Mouse (Mus musculus) forebrain, postnatal 0 days (tissue): Measurements from ENCODE around the gene Tcp10c. TPM values are rescaled to one million over a fixed set of nuclear protein-coding genes. Genes with fewer than 3 reads are reported as not detected.
"Not testable (repeated sequence)": the region's sequence is repeated elsewhere in the genome, so short reads cannot be mapped to it uniquely, and the experiment has no call there.

Source experiments
- ATAC-seq: fragments of 200-750 bp; cut with Nextera tagmentation; 2 replicates; pipeline ENCODE4 v1.8.0; 2017; ENCODE audit warnings: mild to moderate bottlenecking, moderate library complexity
- DNase-seq: peaks from one replicate; pipeline ENCODE4 v3.0.0-alpha.2; 2015
- H3K27ac ChIP-seq: fragments of 300-500 bp; sonication (generic); 2 replicates; pipeline ENCODE4 v1.5.1; 2014; ENCODE audit warnings: low read depth, mild to moderate bottlenecking, antibody characterized with exemption, low read length, moderate library complexity, mixed read lengths
- H3K27me3 ChIP-seq: fragments of 300-500 bp; sonication (generic); 2 replicates; pipeline ENCODE4 v1.6.1; 2014; ENCODE audit warnings: mild to moderate bottlenecking, low read length, mixed read lengths; ENCODE audit not compliant: insufficient read depth
- H3K36me3 ChIP-seq: fragments of 300-500 bp; sonication (generic); 2 replicates; pipeline ENCODE4 v1.6.1; 2014; ENCODE audit warnings: mild to moderate bottlenecking, moderate library complexity; ENCODE audit not compliant: insufficient read depth
- H3K4me1 ChIP-seq: fragments of 300-500 bp; sonication (generic); 2 replicates; pipeline ENCODE4 v1.6.1; 2014; ENCODE audit warnings: antibody characterized with exemption; ENCODE audit not compliant: insufficient read depth
- H3K4me2 ChIP-seq: fragments of 300-500 bp; sonication (generic); 2 replicates; pipeline ENCODE4 v1.6.1; 2014; ENCODE audit warnings: low read depth, mild to moderate bottlenecking, moderate library complexity
- H3K4me3 ChIP-seq: fragments of 300-500 bp; sonication (generic); 2 replicates; pipeline ENCODE4 v1.5.1; 2014; ENCODE audit warnings: low read depth, low read length, mixed read lengths
- H3K9ac ChIP-seq: fragments of 300-500 bp; sonication (generic); 2 replicates; pipeline ENCODE4 v1.6.1; 2014; ENCODE audit warnings: mild to moderate bottlenecking
- H3K9me3 ChIP-seq: fragments of 300-500 bp; sonication (generic); 2 replicates; pipeline ENCODE4 v1.6.1; 2016; ENCODE audit warnings: low read length
- WGBS: fragments of 180-500 bp; shearing (Covaris S2); extraction: QIAGEN DNeasy Blood & Tissue Kit; methylation state at CpG from one replicate; pipeline ENCODE4 v1.1.7; 2014; 5-methylcytosine and 5-hydroxymethylcytosine counted together
- polyA plus RNA-seq: library from polyadenylated mRNA; unstranded; fragments of >200 nt; fragmentation: Nextera tagmentation; extraction: Ambion mirVana; gene quantifications from 2 replicates; pipeline ENCODE4 v1.2.1, GENCODE M21; 2015
- total RNA-seq: library from RNA; depleted of rRNA; stranded (reverse); fragments of >200 nt; gene quantifications from 2 replicates; pipeline ENCODE4 v1.2.3, GENCODE M21; 2014

The Tcp10c gene
- total and polyA plus RNA-seq, 2 experiments from 2014 or later = not detected

GRCm38 (mm10) chr17:13368658-13369057 lies 14.3 kb downstream of the Tcp10c start:
- not testable (repeated sequence) for H3K4me2 ChIP-seq, DNase-seq
- ATAC-seq = peak; percentile 36; the same call in 1 of the 2 replicates

DNA sequence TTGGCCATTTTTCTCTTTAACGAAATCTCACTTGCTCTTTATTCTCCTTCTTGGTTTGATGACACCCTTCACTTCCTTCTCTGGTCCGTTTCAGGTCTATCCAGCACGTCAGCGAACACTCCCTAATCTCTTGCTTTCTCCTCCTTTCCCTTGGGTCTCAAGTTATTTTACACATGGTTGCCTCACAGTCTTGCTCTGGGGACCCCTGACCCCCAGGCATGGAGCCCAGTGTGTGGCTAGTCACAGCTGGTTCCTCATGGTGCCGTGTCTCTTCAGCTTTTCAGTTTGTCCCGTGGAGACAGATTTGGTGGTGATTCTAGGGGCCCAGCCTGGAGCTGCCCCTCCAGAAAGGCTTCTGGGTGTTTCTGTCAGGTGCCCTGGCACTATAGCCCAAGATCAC lies 16.4 kb downstream of the Tcp10c start:
- WGBS = 79% methylated on average over 3 of the region's 6 CpGs
- H3K4me2 ChIP-seq, H3K9ac ChIP-seq, H3K27ac ChIP-seq, H3K27me3 ChIP-seq, DNase-seq, ATAC-seq, H3K9me3 ChIP-seq, H3K4me1 ChIP-seq, H3K36me3 ChIP-seq, H3K4me3 ChIP-seq: not testable (repeated sequence)

More at GRCm38 (mm10) chr17:13368658-13369057, 14.3 kb downstream of the Tcp10c start:
- not testable (repeated sequence) for H3K9ac ChIP-seq, H3K9me3 ChIP-seq, H3K4me3 ChIP-seq, H3K4me1 ChIP-seq, H3K27me3 ChIP-seq, H3K27ac ChIP-seq, H3K36me3 ChIP-seq
- 89% methylated on average over 7 of the region's 7 CpGs for WGBS

DNA sequence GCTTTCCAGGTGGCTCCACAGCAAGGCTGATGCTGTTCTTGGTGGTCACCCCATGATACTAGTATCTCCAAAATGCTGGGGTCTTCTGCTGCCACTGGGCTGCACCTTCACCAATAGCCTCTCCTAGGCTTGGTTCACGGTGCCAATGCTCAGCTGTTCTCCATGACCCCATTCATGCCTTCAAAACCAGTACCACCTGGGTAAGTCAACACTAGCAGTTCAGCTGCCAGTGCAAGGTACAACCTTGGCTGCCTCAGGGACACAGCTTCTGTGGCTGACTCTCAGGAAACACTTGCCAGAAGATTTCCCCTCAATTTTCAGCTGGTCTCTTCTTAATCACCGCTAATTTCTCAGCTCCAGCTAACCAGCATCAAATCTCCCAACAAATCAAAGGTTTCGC lies 24.0 kb downstream of the Tcp10c start:
- WGBS = 91% methylated on average over 3 of the region's 3 CpGs
- not testable (repeated sequence) for H3K9me3 ChIP-seq, ATAC-seq, H3K27me3 ChIP-seq, H3K4me1 ChIP-seq, H3K36me3 ChIP-seq, H3K27ac ChIP-seq, H3K4me2 ChIP-seq, H3K9ac ChIP-seq, H3K4me3 ChIP-seq, DNase-seq

GRCm38 (mm10) chr17:13379951-13380615 lies 25.7 kb downstream of the Tcp10c start:
- peak; percentile 33; the same call in 1 of the 2 replicates for ATAC-seq
- H3K9ac ChIP-seq, H3K27me3 ChIP-seq, H3K4me2 ChIP-seq, H3K4me1 ChIP-seq, H3K9me3 ChIP-seq, DNase-seq, H3K4me3 ChIP-seq, H3K36me3 ChIP-seq, H3K27ac ChIP-seq: not testable (repeated sequence)
- 72% methylated on average over 4 of the region's 7 CpGs for WGBS

- WGBS = 96% methylated on average over 2 of the region's 2 CpGs
- not testable (repeated sequence) for H3K4me1 ChIP-seq, H3K27me3 ChIP-seq, H3K36me3 ChIP-seq, H3K4me2 ChIP-seq, DNase-seq, H3K27ac ChIP-seq, H3K4me3 ChIP-seq, H3K9ac ChIP-seq, H3K9me3 ChIP-seq, ATAC-seq
Measured at GRCm38 (mm10) chr17:13381286-13381685, 26.9 kb downstream of the Tcp10c start.

DNA sequence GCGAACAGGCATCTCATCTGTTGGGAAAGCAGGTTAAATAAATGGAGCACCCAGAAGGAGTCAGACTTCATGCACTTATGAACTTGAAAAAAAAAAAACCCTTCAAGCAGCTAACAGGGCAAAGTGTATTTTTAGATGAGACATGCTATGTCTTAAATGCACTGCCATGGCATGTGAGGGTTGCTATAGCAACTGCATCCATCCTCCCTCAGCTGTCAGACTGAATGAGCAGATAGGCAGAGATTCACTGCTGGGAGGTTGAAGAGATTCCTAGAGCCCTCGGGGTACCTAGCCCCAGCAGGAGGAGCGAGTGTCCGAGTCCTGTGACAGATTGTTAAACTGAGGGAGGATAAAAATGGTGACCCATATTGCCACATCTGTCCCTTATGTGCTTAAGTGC lies 36.6 kb downstream of the Tcp10c start:
- not testable (repeated sequence) for H3K9ac ChIP-seq, H3K9me3 ChIP-seq, H3K4me2 ChIP-seq, H3K4me3 ChIP-seq, DNase-seq, H3K4me1 ChIP-seq, H3K36me3 ChIP-seq, H3K27me3 ChIP-seq, H3K27ac ChIP-seq
- WGBS = no CpG with 5 or more reads among the region's 4 CpGs
- peak; percentile 94 for ATAC-seq

DNA sequence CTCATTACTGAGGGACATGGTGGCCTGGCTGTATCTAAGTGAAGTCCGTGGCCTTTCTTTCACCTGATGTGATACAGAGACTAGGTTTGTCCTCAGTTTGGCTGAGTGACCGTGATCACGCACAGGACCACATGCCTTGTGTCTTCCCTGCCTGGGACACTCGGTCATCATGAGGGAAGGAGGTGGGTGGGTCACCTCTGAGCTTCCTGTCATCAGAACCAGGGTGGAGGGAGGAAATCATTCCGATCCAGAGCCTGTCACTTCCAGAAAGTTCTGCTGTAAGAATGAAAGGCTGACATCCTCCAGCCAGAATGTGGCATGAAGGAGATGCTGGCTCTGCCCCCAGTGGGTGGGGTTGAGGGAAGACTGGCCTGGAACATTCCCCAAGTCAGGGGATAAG lies 45.6 kb downstream of the Tcp10c start:
- DNase-seq, H3K4me2 ChIP-seq, H3K4me1 ChIP-seq, H3K4me3 ChIP-seq, H3K9me3 ChIP-seq, H3K9ac ChIP-seq, H3K36me3 ChIP-seq, H3K27ac ChIP-seq, H3K27me3 ChIP-seq, ATAC-seq: not testable (repeated sequence)
- 90% methylated on average over 4 of the region's 5 CpGs for WGBS

- not testable (repeated sequence) for H3K27me3 ChIP-seq, H3K9ac ChIP-seq, H3K4me2 ChIP-seq, DNase-seq, H3K36me3 ChIP-seq, H3K27ac ChIP-seq, ATAC-seq, H3K4me3 ChIP-seq, H3K9me3 ChIP-seq, H3K4me1 ChIP-seq
Measured at GRCm38 (mm10) chr17:13402118-13402517, 47.7 kb downstream of the Tcp10c start.

- DNase-seq, H3K27ac ChIP-seq, H3K4me2 ChIP-seq, H3K27me3 ChIP-seq, H3K4me1 ChIP-seq, ATAC-seq, H3K4me3 ChIP-seq, H3K9me3 ChIP-seq, H3K9ac ChIP-seq, H3K36me3 ChIP-seq: not testable (repeated sequence)
- WGBS = 76% methylated on average over 5 of the region's 5 CpGs
Measured at GRCm38 (mm10) chr17:13403527-13404131, 49.3 kb downstream of the Tcp10c start.

- not testable (repeated sequence) for H3K36me3 ChIP-seq
Measured at GRCm38 (mm10) chr17:13406023-13406422, 51.7 kb downstream of the Tcp10c start.

More at GRCm38 (mm10) chr17:13406023-13406422, 51.7 kb downstream of the Tcp10c start:
- WGBS = 82% methylated on average over 3 of the region's 3 CpGs
- not testable (repeated sequence) for H3K4me3 ChIP-seq, H3K27ac ChIP-seq, DNase-seq, H3K4me2 ChIP-seq, H3K9ac ChIP-seq, ATAC-seq, H3K4me1 ChIP-seq, H3K9me3 ChIP-seq, H3K27me3 ChIP-seq
